Mouse (Mus musculus): Measurements from ENCODE around the gene Prkce. TPM values are rescaled to one million over a fixed set of nuclear protein-coding genes. Genes with fewer than 3 reads are reported as not detected.

Gene Prkce
- polyA plus RNA-seq, 1 experiment from 2014 or later, result 48.0 TPM

GRCm38 (mm10) chr17:86208821-86209186 lies 41.2 kb downstream of the Prkce start:
- H3K27ac ChIP-seq (replicated peaks), result no peak overlapping the region
- no peak for ATAC-seq (ENCODE audit: low FRiP score)
- no peak overlapping the region for H3K4me2 ChIP-seq
- H3K4me3 ChIP-seq (replicated peaks), result no peak overlapping the region
- no peaks in the 10 kb centered on the region for H3K27me3 ChIP-seq (replicated peaks)
- 89% methylated on average over 5 of the region's 5 CpGs for WGBS
- H3K4me1 ChIP-seq, result peaks cover 14% of the 10 kb centered on the region; the same call in 1 of the 2 replicates
- H3K9ac ChIP-seq (replicated peaks), result no peak overlapping the region
- H3K36me3 ChIP-seq, result no peaks in the 10 kb centered on the region
- no peaks in the 10 kb centered on the region for H3K9me3 ChIP-seq (replicated peaks)

GRCm38 (mm10) chr17:86209680-86210251 lies 42.2 kb downstream of the Prkce start:
- no peaks in the 10 kb centered on the region for H3K27me3 ChIP-seq (replicated peaks)
- H3K36me3 ChIP-seq, result no peaks in the 10 kb centered on the region
- no peak for ATAC-seq (ENCODE audit: low FRiP score)
- H3K9ac ChIP-seq (replicated peaks), result no peak overlapping the region
- no peak overlapping the region for H3K27ac ChIP-seq (replicated peaks)
- 87% methylated on average over 13 of the region's 13 CpGs for WGBS
- peaks cover 13% of the 10 kb centered on the region for H3K4me1 ChIP-seq
- no peak overlapping the region for H3K4me3 ChIP-seq (replicated peaks)
- H3K4me2 ChIP-seq, result no peak overlapping the region
- no peaks in the 10 kb centered on the region for H3K9me3 ChIP-seq (replicated peaks)

DNA sequence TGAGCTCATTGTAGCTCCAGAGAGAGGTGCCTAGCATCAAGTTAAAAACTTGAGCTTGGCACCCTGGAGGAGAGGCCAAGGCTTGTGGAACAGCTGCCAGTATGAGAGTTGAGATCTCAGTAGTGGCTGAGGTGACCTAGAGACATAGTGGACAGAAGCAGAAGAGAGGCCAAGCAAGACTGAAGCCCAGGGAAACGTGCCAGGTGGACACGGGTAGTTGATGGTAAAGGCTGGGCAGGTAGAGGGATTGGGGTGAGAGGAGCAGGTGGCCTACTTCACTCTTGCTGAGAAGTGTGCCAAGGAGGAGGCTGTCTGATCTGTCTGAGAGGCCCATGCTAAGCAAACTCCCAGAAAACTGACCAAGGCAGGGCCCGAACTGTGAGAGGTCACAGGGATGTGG lies 44.6 kb downstream of the Prkce start:
- 97% methylated on average over 3 of the region's 3 CpGs for WGBS
- Histone ChIP-seq H3K27ac (replicated peaks) (no peak overlapping the region), H3K36me3 (no peaks in the 10 kb centered on the region), H3K9ac (replicated peaks) (no peak overlapping the region), H3K4me3 (replicated peaks) (no peak overlapping the region), H3K9me3 (replicated peaks) (no peaks in the 10 kb centered on the region), H3K27me3 (replicated peaks) (no peaks in the 10 kb centered on the region), H3K4me2 (no peak overlapping the region), H3K4me1 (peaks cover 4% of the 10 kb centered on the region; the same call in 1 of the 2 replicates)
- no peak for ATAC-seq (ENCODE audit: low FRiP score)

GRCm38 (mm10) chr17:86214285-86214684 lies 46.7 kb downstream of the Prkce start:
- H3K9me3 ChIP-seq (replicated peaks), result no peaks in the 10 kb centered on the region
- 29% methylated on average over 9 of the region's 9 CpGs for WGBS
- H3K4me3 ChIP-seq (replicated peaks), result no peak overlapping the region
- peak; percentile 47 for ATAC-seq (ENCODE audit: low FRiP score)
- H3K36me3 ChIP-seq, result no peaks in the 10 kb centered on the region
- H3K9ac ChIP-seq (replicated peaks), result no peak overlapping the region
- H3K4me2 ChIP-seq, result no peak overlapping the region
- peak overlapping the region; percentile 80 for H3K27ac ChIP-seq (replicated peaks)
- H3K27me3 ChIP-seq (replicated peaks), result no peaks in the 10 kb centered on the region
- peaks cover 4% of the 10 kb centered on the region; the same call in 1 of the 2 replicates for H3K4me1 ChIP-seq

GRCm38 (mm10) chr17:86214741-86215140 lies 47.2 kb downstream of the Prkce start:
- H3K27ac ChIP-seq (replicated peaks), result peak overlapping the region; percentile 80; the same call in 1 of the 2 replicates
- no peaks in the 10 kb centered on the region for H3K27me3 ChIP-seq (replicated peaks)
- H3K36me3 ChIP-seq, result no peaks in the 10 kb centered on the region
- H3K9ac ChIP-seq (replicated peaks), result no peak overlapping the region
- no peak for ATAC-seq (ENCODE audit: low FRiP score)
- no peak overlapping the region for H3K4me2 ChIP-seq
- 79% methylated on average over 14 of the region's 14 CpGs for WGBS
- H3K4me1 ChIP-seq, result peaks cover 4% of the 10 kb centered on the region; the same call in 1 of the 2 replicates
- no peaks in the 10 kb centered on the region for H3K9me3 ChIP-seq (replicated peaks)
- no peak overlapping the region for H3K4me3 ChIP-seq (replicated peaks)

DNA sequence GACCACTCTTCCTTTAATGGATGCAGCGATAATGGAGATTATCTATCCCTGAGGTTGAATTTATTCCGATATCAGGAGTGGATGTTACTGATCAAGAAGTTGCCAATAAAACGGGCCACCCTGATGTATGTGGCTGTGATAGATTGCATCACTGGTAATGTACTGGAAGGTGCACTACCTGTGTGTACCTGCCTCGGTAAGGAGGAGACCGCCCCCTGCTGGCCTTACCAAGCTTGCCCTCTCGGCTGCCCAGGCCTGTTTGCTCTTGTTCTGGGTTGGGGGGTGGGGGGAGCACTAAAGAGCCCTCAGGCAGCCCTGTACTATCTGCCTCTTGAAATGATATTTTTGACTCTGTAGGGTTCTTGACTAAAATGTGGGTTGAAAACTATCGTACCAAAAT lies 48.2 kb downstream of the Prkce start:
- Histone ChIP-seq H3K27me3 (replicated peaks) (no peaks in the 10 kb centered on the region), H3K9ac (replicated peaks) (no peak overlapping the region), H3K4me2 (no peak overlapping the region), H3K4me3 (replicated peaks) (no peak overlapping the region), H3K9me3 (replicated peaks) (no peaks in the 10 kb centered on the region), H3K27ac (replicated peaks) (no peak overlapping the region), H3K4me1 (peaks cover 4% of the 10 kb centered on the region; the same call in 1 of the 2 replicates), H3K36me3 (no peaks in the 10 kb centered on the region)
- 78% methylated on average over 7 of the region's 7 CpGs for WGBS
- no peak for ATAC-seq (ENCODE audit: low FRiP score)

- no peak for ATAC-seq (ENCODE audit: low FRiP score)
- Histone ChIP-seq H3K4me3 (replicated peaks) (no peak overlapping the region), H3K4me1 (peaks cover 4% of the 10 kb centered on the region; the same call in 1 of the 2 replicates), H3K27ac (replicated peaks) (no peak overlapping the region), H3K9me3 (replicated peaks) (no peaks in the 10 kb centered on the region), H3K36me3 (no peaks in the 10 kb centered on the region), H3K9ac (replicated peaks) (no peak overlapping the region), H3K4me2 (no peak overlapping the region), H3K27me3 (replicated peaks) (no peaks in the 10 kb centered on the region)
- whole genome bisulfite sequencing, result 55% methylated on average over 5 of the region's 5 CpGs
These were observed 49.9 kb downstream of the Prkce start for GRCm38 (mm10) chr17:86217468-86217867.

DNA sequence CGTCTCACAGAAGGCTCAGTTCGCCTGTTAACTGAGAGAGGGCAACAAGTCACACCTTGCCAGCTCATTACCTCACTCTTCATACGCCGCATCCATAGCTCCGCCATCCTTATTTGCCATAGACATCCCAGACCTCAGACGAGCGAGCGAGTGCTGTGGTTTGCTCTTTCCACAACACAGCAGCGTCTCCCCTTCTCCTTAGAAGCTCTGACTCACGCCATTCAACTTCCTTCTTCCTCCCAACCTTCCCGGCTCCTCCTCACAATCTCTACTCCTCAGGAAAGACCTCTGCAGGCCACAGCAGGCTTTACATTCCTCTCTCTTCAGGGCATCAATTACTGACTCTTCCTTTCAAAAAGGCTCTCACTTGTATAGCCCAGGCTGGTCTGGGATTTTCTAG lies 51.0 kb downstream of the Prkce start:
- WGBS, result 88% methylated on average over 11 of the region's 11 CpGs
- Histone ChIP-seq H3K4me2 (no peak overlapping the region), H3K27ac (replicated peaks) (no peak overlapping the region), H3K4me3 (replicated peaks) (no peak overlapping the region), H3K9ac (replicated peaks) (no peak overlapping the region), H3K9me3 (replicated peaks) (no peaks in the 10 kb centered on the region), H3K4me1 (peaks cover 4% of the 10 kb centered on the region; the same call in 1 of the 2 replicates), H3K27me3 (replicated peaks) (no peaks in the 10 kb centered on the region), H3K36me3 (no peaks in the 10 kb centered on the region)
- no peak for ATAC-seq (ENCODE audit: low FRiP score)

GRCm38 (mm10) chr17:86225488-86226186 lies 58.1 kb downstream of the Prkce start:
- ATAC-seq (ENCODE audit: low FRiP score), result no peak
- H3K4me3 ChIP-seq (replicated peaks), result no peak overlapping the region
- H3K9ac ChIP-seq (replicated peaks), result no peak overlapping the region
- H3K9me3 ChIP-seq (replicated peaks), result no peaks in the 10 kb centered on the region
- no peak overlapping the region for H3K4me2 ChIP-seq
- H3K36me3 ChIP-seq, result no peaks in the 10 kb centered on the region
- H3K27me3 ChIP-seq (replicated peaks), result no peaks in the 10 kb centered on the region
- WGBS, result 69% methylated on average over 10 of the region's 10 CpGs
- peaks cover 19% of the 10 kb centered on the region; the same call in 1 of the 2 replicates for H3K4me1 ChIP-seq
- no peak overlapping the region for H3K27ac ChIP-seq (replicated peaks)

DNA sequence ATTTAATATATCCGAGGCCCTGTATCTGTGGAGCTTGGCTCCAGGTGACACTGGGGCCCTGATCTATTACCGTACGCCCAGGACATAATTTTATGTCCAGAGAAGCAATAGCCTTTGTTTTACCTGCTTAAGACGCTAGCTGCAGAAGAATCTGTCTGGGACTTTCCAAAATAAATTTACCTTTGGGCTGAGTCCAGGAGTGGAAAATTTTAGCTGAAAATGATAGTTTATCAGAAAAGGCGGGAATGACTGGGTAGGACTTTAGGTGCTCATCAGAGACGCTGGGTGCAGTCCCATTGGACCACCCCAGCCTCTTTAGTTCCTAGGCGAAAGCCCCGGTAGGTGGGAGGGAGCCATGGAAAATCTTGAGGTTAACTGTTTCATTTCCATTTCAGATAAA lies 58.6 kb downstream of the Prkce start:
- H3K4me1 ChIP-seq, result peaks cover 20% of the 10 kb centered on the region
- no peak for ATAC-seq (ENCODE audit: low FRiP score)
- no peaks in the 10 kb centered on the region for H3K27me3 ChIP-seq (replicated peaks)
- no peaks in the 10 kb centered on the region for H3K9me3 ChIP-seq (replicated peaks)
- no peak overlapping the region for H3K4me2 ChIP-seq
- 72% methylated on average over 8 of the region's 8 CpGs for WGBS
- no peak overlapping the region for H3K4me3 ChIP-seq (replicated peaks)
- H3K9ac ChIP-seq (replicated peaks), result no peak overlapping the region
- no peak overlapping the region for H3K27ac ChIP-seq (replicated peaks)
- H3K36me3 ChIP-seq, result no peaks in the 10 kb centered on the region

DNA sequence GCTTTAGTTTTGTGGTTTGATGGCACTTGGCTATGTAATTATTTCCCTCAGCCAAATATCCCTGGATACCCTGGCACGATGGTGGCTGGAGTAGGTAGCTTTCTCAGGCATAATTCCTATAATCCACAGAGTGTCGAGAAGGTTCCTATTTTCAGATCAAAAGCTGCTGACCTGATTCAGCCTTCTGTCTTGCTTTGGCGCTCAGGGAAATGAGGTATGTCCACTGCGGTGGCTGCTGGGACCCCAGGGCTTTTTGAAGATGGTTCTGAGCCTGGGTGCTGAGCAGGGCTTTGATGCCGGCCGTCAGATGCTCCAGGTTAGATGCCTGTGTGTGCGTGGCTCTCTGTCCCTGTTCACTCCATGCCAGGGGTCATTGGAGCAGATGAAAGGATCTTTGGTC lies 59.0 kb downstream of the Prkce start:
- Histone ChIP-seq H3K4me2 (no peak overlapping the region), H3K4me1 (peaks cover 24% of the 10 kb centered on the region), H3K9ac (replicated peaks) (no peak overlapping the region), H3K4me3 (replicated peaks) (no peak overlapping the region), H3K27ac (replicated peaks) (no peak overlapping the region), H3K36me3 (no peaks in the 10 kb centered on the region), H3K9me3 (replicated peaks) (no peaks in the 10 kb centered on the region), H3K27me3 (replicated peaks) (no peaks in the 10 kb centered on the region)
- WGBS, result 82% methylated on average over 7 of the region's 7 CpGs
- no peak for ATAC-seq (ENCODE audit: low FRiP score)

- H3K36me3 ChIP-seq, result no peaks in the 10 kb centered on the region
- no peak for ATAC-seq (ENCODE audit: low FRiP score)
These were observed 59.8 kb downstream of the Prkce start for GRCm38 (mm10) chr17:86227389-86227788.

More at GRCm38 (mm10) chr17:86227389-86227788, 59.8 kb downstream of the Prkce start:
- no peak overlapping the region for H3K27ac ChIP-seq (replicated peaks)
- no peaks in the 10 kb centered on the region for H3K27me3 ChIP-seq (replicated peaks)
- no peaks in the 10 kb centered on the region for H3K9me3 ChIP-seq (replicated peaks)
- no peak overlapping the region for H3K4me2 ChIP-seq
- H3K4me1 ChIP-seq, result peaks cover 32% of the 10 kb centered on the region
- 54% methylated on average over 3 of the region's 3 CpGs for WGBS
- no peak overlapping the region for H3K9ac ChIP-seq (replicated peaks)
- H3K4me3 ChIP-seq (replicated peaks), result no peak overlapping the region
